Mouse (Mus musculus): ENCODE measurements at regions not wholly inside any gene's neighbourhood (a gene's known extent, or its start where the extent isn't known, plus 50 kb on each side); places are given as distances from the start of the nearest gene placed in this dataset.

DNA sequence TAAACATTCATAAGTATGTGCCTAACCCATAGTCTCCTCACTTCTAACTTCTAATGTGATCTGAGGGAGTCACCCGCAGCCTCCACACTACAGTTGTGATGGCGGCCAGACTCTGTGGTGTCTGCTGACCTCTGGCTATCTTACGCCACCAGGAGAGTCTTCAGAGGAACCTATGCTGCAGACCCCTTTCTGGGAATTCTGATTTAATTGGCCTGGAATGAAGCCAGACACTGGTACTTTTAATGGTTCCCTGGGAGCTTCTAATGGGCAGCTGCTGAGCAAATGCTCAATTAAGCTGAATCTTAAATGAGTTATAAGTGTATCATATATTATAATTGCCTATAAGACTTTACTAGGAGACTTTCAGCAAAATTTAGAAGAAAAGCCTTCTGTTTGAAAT, 459.0 kb upstream of the N6amt1 start:
- TF ChIP-seq CTCF (conservative IDR thresholded peaks at IDR 0.05; ENCODE audit: low read length) (no peak), NANOG (IDR thresholded peaks at IDR 0.05; ENCODE audit: borderline replicate concordance, low read length) (no peak)

All from E14TG2a.4 (cell line).